8 mouse cellular contexts compared by ENCODE assay signal in genomic region chr2:180432042-180432668, GRCm38 (mm10). TPM values are rescaled to one million over a fixed set of nuclear protein-coding genes. Genes with fewer than 3 reads are reported as not detected.
DNase-seq lines count a peak whose midpoint lies in the region; ATAC-seq and TF ChIP-seq lines count a peak whose summit lies in the region.

No protein-coding gene starts in this region.

- TF ChIP-seq CTCF in C2C12 (IDR thresholded peaks at IDR 0.05; ENCODE audit: control insufficient read depth, insufficient read depth, insufficient read length), result peak; percentile 61
- TF ChIP-seq CTCF in liver, embryonic 14.5 days (IDR thresholded peaks at IDR 0.05; ENCODE audit: low read depth), result peak; percentile 90
- peak; percentile 87 for TF ChIP-seq CTCF in olfactory bulb, adult 2 months (IDR thresholded peaks at IDR 0.05; ENCODE audit: insufficient read depth, low read depth, low read length)

- no peaks in the 10 kb centered on the region for H3K9me3 ChIP-seq in liver, embryonic 14.5 days (ENCODE audit: control insufficient read depth, low read length)

- TF ChIP-seq EP300 in liver, embryonic 14.5 days (IDR thresholded peaks at IDR 0.05; ENCODE audit: low read depth), result no peak

- no peaks in the 10 kb centered on the region for H3K36me3 ChIP-seq in C2C12 (ENCODE audit: control insufficient read depth, insufficient read depth)
- no peaks in the 10 kb centered on the region for H3K36me3 ChIP-seq in liver, embryonic 14.5 days (replicated peaks; ENCODE audit: control insufficient read depth, insufficient read depth, low read depth)

- H3K9ac ChIP-seq in liver, embryonic 14.5 days (replicated peaks), result no peak overlapping the region

- DNase-seq in adrenal gland, adult 18-20 months (ENCODE audit: low spot score in 2 of 2), result peak; percentile 76 to 79
- DNase-seq in embryo, embryonic 10.5 days (ENCODE audit: low spot score), result peak; percentile 92
- DNase-seq in heart, adult 8-10 months (ENCODE audit: low spot score), result peak; percentile 41
- peak; percentile 72 to 91 for DNase-seq in kidney, postnatal 25 days
- DNase-seq in liver, embryonic 14.5 days (ENCODE audit: low read depth in 3 of 3, low spot score in 3 of 3), result peak; percentile 22 to 31 (median 30)
- DNase-seq in testis, postnatal 14 days (ENCODE audit: low spot score), result peak; percentile 76

- peaks cover 26% of the 10 kb centered on the region for H3K27me3 ChIP-seq in C2C12 (ENCODE audit: control insufficient read depth, insufficient read depth, insufficient read length)
- H3K27me3 ChIP-seq in liver, embryonic 14.5 days (ENCODE audit: control insufficient read depth, insufficient read depth, low read length), result no peaks in the 10 kb centered on the region

- H3K4me2 ChIP-seq in liver, embryonic 14.5 days (ENCODE audit: low read depth), result no peak overlapping the region

- no peaks in the 10 kb centered on the region for H3K79me3 ChIP-seq in C2C12 (ENCODE audit: low read depth)

- H3ac ChIP-seq in C2C12 (ENCODE audit: control insufficient read depth, insufficient read length, low read depth), result no peak overlapping the region

- H3K27ac ChIP-seq in liver, embryonic 14.5 days, result no peak overlapping the region
- H3K27ac ChIP-seq in olfactory bulb, adult 2 months (ENCODE audit: insufficient read depth, low read depth, low read length), result no peak overlapping the region

- no peaks in the 10 kb centered on the region for H3K79me2 ChIP-seq in C2C12 (ENCODE audit: control insufficient read depth, insufficient read depth)

- 22% methylated on average over 10 of the region's 10 CpGs for whole genome bisulfite sequencing in liver, embryonic 14.5 days (ENCODE audit: insufficient replicate concordance)
- 22% methylated on average over 10 of the region's 10 CpGs for WGBS in olfactory bulb, adult 2 months

- H3K4me3 ChIP-seq in C2C12 (ENCODE audit: insufficient read depth, poor library complexity, severe bottlenecking), result no peak overlapping the region
- H3K4me3 ChIP-seq in liver, embryonic 14.5 days (ENCODE audit: insufficient read depth in 1 of 2, low read depth in 2 of 2, low read length in 2 of 2), result no peak overlapping the region
- H3K4me3 ChIP-seq in olfactory bulb, adult 2 months (ENCODE audit: insufficient read depth, low read depth, low read length), result no peak overlapping the region

- peaks cover 0 to 3% of the 10 kb centered on the region in 2 experiments; a peak in 2 of 4 replicates for H3K4me1 ChIP-seq in liver, embryonic 14.5 days (replicated peaks; ENCODE audit: control insufficient read depth in 2 of 2, insufficient read depth in 2 of 2, low read length in 1 of 2)
- H3K4me1 ChIP-seq in olfactory bulb, adult 2 months (ENCODE audit: control insufficient read depth, insufficient read depth, low read length), result peaks cover 4% of the 10 kb centered on the region; the same call in 1 of the 2 replicates

- ATAC-seq in liver, embryonic 14.5 days (ENCODE audit: insufficient read depth), result peak; percentile 17; the same call in 1 of the 2 replicates

- no peak for TF ChIP-seq POLR2A in olfactory bulb, adult 2 months (IDR thresholded peaks at IDR 0.05; ENCODE audit: insufficient read depth, low read depth, low read length)

TF ChIP-seq in C2C12, 6 proteins besides CTCF, POLR2A, EP300 and RAD21:
- TF ChIP-seq MYOD1 (IDR thresholded peaks at IDR 0.05; ENCODE audit: control insufficient read depth, insufficient read length, low read depth) (no peak), FOSL1 (IDR thresholded peaks at IDR 0.05; ENCODE audit: insufficient read depth, low read length, poor library complexity, severe bottlenecking) (no peak), MYOG (IDR thresholded peaks at IDR 0.05; ENCODE audit: control insufficient read depth, extremely low read depth, insufficient read length) (no peak), MAX (IDR thresholded peaks at IDR 0.05) (no peak), CEBPB (IDR thresholded peaks at IDR 0.05; ENCODE audit: low read depth) (no peak), USF1 (IDR thresholded peaks at IDR 0.05; ENCODE audit: low read depth) (no peak)
TF ChIP-seq in C2C12: peak in this region for 0.

RNA-seq across cellular contexts. Expression of gene Slco4a1, which starts 23.9 kb away (rescaled TPM):
- polyA plus RNA-seq in C2C12 (2012; fragmentation: generic; extraction: Trizol), result 7.4 TPM
- 1 to 10 TPM; 1.9 to 2.7 TPM for total RNA-seq in adrenal gland, adult 18-20 months (2021)
- total RNA-seq in heart, adult 8-10 months (2022), result under 1 TPM in 2 of 4 experiments, not detected in 2; 0.09 to 0.34 TPM
- polyA plus RNA-seq in liver, embryonic 14.5 days (2012; rRNA removed), result 0.65 and 0.69 TPM in 2 replicates
- polyA plus RNA-seq in liver, embryonic 14.5 days (2014; fragmentation: Nextera tagmentation; extraction: Ambion mirVana), result 0.28 and 0.53 TPM in 2 replicates
- not detected in 2 replicates for polyA plus RNA-seq in olfactory bulb, adult 2 months (2012; ENCODE audit: insufficient read depth, insufficient read length, low replicate concordance, missing spikeins)

Comparison
In these comparisons a context has a peak if more than half of its experiments do, and no peak if none do; other contexts are left out.
1. DNase-seq: peak in every context shown above with its lines; median percentile 92 in embryo, embryonic 10.5 days; 82 in kidney, postnatal 25 days; 78 in adrenal gland, adult 18-20 months; 76 in testis, postnatal 14 days; 41 in heart, adult 8-10 months; 30 in liver, embryonic 14.5 days.